Mouse (Mus musculus): ENCODE data around the gene Rnf220. TPM values are rescaled to one million over a fixed set of nuclear protein-coding genes. Genes with fewer than 3 reads are reported as not detected.

Gene Rnf220
- polyA plus RNA-seq, 1 experiment from 2014 or later, result 77.8 TPM

DNA sequence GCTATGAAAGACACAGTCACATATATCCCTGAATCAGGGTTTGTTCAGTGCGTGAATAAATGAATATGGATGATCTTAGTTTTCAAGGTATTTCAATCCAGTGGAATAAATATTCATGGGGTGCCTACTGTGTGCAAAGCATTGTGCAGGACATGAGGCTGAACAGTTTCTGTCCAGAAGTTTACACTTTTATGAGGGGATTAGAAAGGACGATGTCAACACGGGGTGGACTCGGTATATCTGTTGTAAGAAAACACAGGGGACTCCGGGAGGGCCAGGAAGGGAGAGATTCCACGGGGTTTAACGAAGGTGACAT, 135.3 kb downstream of the Rnf220 start:
- Histone ChIP-seq H3K79me2 (ENCODE audit: inconsistent target) (no peaks in the 10 kb centered on the region), H3K4me3 (ENCODE audit: inconsistent target) (no peak overlapping the region), H3K36me3 (ENCODE audit: inconsistent target) (no peaks in the 10 kb centered on the region), H3K27ac (no peak overlapping the region)
- 98% methylated on average over 6 of the region's 7 CpGs for WGBS (ENCODE audit: missing documents)

DNA sequence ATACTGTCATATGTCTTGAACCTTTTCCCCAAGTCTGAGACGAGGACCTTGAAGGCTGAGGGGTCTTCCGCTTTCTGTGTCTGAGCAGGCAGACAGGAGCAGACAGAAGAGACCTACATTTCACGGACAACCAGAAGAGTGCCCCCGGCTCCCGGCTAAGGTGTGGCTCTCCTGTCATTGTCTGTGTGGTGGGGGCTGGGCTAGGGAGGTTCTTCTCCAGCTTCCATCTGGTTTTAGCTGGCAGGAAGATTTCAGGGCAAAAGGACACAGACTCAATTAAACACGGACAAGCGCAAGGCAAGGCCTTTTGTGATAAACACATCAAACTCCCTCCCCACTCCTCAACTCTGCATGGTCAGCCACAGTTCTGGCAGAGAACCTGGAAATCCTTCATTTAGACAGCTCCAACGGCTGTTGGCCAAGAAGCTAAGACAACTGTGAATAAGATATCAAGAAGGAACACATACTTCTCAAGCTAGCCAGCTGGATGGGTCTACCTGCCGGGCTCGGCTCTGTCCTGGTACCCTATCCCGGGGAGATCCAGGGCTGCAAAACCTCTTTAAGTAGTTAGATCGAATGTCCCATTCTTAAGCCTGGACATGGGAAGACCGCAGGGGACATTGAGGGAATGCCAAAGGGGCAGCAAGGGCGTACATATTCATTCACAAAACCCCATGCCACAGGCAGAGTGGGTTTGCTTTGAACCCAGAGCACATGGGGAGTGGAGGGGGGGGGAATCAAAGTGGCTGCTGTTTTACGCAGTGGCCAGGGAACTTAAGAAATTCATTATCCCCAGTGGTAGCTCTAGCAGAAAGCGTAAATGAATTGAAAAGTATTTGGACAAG, 135.9 kb downstream of the Rnf220 start:
- H3K4me3 ChIP-seq (ENCODE audit: inconsistent target), result no peak overlapping the region
- no peak overlapping the region for H3K27ac ChIP-seq
- H3K79me2 ChIP-seq (ENCODE audit: inconsistent target), result no peaks in the 10 kb centered on the region
- 88% methylated on average over 16 of the region's 16 CpGs for WGBS (ENCODE audit: missing documents)
- no peaks in the 10 kb centered on the region for H3K36me3 ChIP-seq (ENCODE audit: inconsistent target)

GRCm38 (mm10) chr4:117359803-117360382, 137.0 kb downstream of the Rnf220 start:
- no peak overlapping the region for H3K4me3 ChIP-seq (ENCODE audit: inconsistent target)
- 42% methylated on average over 17 of the region's 17 CpGs for WGBS (ENCODE audit: missing documents)
- no peak overlapping the region for H3K27ac ChIP-seq
- no peaks in the 10 kb centered on the region for H3K36me3 ChIP-seq (ENCODE audit: inconsistent target)
- H3K79me2 ChIP-seq (ENCODE audit: inconsistent target), result no peaks in the 10 kb centered on the region

DNA sequence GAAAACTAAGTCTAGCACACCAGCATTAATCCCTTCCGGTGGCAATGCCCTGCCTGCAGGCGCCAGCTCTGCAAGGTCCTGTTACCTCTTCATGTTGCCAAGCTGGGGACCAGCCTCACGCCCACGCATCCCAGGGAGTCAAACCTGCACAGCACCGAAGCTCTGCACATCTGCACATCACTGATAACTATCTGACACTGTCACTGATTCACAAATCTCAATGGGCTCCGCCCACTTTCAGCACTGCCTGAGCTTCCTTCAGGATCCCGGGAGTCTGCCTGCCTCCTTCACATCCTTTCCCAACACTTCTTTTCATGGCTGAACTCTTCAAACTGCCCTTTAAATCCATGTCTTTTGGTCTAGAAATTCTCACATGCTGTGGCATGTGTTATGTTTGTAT, 138.9 kb downstream of the Rnf220 start:
- Histone ChIP-seq H3K79me2 (ENCODE audit: inconsistent target) (no peaks in the 10 kb centered on the region), H3K36me3 (ENCODE audit: inconsistent target) (no peaks in the 10 kb centered on the region)
- WGBS (ENCODE audit: missing documents), result 83% methylated on average over 7 of the region's 7 CpGs

DNA sequence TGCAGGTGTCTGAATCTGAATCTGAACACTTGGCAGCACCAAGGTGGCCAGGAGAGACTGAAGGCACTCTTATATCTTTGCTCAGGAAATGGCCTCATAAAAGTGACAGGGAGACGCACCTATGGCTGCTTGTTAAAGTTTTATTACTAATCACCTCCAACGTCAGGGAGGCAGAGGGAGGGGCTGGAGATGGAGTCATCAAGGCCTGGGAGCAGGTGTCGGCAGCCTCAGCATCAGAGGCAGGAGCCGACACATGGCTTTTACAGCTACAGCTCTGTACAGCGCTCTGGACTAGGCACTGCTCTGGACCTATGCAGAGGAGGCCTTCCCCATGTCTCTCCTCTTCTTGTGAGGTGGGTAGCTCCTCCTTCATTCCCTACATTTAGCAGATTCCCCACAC, 139.7 kb downstream of the Rnf220 start:
- WGBS (ENCODE audit: missing documents), result 86% methylated on average over 5 of the region's 5 CpGs
- H3K27ac ChIP-seq, result no peak overlapping the region
- no peak overlapping the region for H3K4me3 ChIP-seq (ENCODE audit: inconsistent target)
- H3K36me3 ChIP-seq (ENCODE audit: inconsistent target), result no peaks in the 10 kb centered on the region
- no peaks in the 10 kb centered on the region for H3K79me2 ChIP-seq (ENCODE audit: inconsistent target)

More for the DNA sequence above, 138.9 kb downstream of the Rnf220 start:
- Histone ChIP-seq H3K27ac (no peak overlapping the region), H3K4me3 (ENCODE audit: inconsistent target) (no peak overlapping the region)

DNA sequence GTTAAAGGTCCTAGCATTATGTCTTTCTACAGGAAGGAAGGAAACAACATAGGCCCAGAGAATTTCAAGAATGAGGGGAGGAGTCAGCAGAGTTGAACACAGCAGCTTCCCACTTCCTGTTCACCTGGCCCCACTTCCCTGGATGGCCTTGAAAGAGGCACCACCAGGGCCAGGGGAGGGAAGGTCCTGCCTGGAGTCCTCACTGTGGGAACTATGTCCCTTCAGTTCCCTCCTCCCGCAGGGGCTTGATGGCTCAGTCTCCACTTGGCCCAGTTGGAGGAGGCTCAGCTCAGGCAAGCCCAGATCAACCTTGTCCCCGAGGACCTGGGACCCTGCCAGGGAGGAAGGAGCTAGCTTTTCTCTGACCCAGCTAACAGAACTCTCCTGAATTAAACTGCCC, 140.6 kb downstream of the Rnf220 start:
- H3K4me3 ChIP-seq (ENCODE audit: inconsistent target), result no peak overlapping the region
- H3K36me3 ChIP-seq (ENCODE audit: inconsistent target), result no peaks in the 10 kb centered on the region
- H3K27ac ChIP-seq, result no peak overlapping the region
- WGBS (ENCODE audit: missing documents), result 25% methylated on average over 2 of the region's 2 CpGs
- no peaks in the 10 kb centered on the region for H3K79me2 ChIP-seq (ENCODE audit: inconsistent target)

- 89% methylated on average over 6 of the region's 6 CpGs for whole genome bisulfite sequencing (ENCODE audit: missing documents)
- Histone ChIP-seq H3K79me2 (ENCODE audit: inconsistent target) (no peaks in the 10 kb centered on the region), H3K4me3 (ENCODE audit: inconsistent target) (no peak overlapping the region), H3K36me3 (ENCODE audit: inconsistent target) (no peaks in the 10 kb centered on the region), H3K27ac (no peak overlapping the region)
Observed at GRCm38 (mm10) chr4:117354651-117355050, 142.2 kb downstream of the Rnf220 start.

DNA sequence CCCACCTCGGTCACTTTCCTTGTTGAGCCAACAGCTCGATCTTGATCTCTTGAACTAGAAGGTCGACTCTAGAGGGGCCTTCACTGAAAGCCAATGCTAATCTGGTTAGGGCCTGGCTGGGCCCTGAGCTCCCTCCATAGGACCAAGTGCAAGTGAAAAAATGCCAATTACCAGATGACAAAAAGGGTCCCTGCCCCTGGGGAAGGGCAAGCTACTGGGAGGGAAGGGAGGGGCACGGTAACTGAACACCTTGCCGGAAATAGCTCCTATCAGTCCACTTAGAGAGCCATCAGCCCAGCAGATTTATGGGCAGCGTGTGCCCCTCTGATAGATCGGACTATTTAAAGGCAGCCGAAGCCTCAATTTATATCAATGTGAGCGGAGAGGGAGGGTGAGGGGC, 143.9 kb downstream of the Rnf220 start:
- Histone ChIP-seq H3K36me3 (ENCODE audit: inconsistent target) (no peaks in the 10 kb centered on the region), H3K4me3 (ENCODE audit: inconsistent target) (no peak overlapping the region), H3K27ac (no peak overlapping the region), H3K79me2 (ENCODE audit: inconsistent target) (no peaks in the 10 kb centered on the region)
- 96% methylated on average over 9 of the region's 9 CpGs for WGBS (ENCODE audit: missing documents)

DNA sequence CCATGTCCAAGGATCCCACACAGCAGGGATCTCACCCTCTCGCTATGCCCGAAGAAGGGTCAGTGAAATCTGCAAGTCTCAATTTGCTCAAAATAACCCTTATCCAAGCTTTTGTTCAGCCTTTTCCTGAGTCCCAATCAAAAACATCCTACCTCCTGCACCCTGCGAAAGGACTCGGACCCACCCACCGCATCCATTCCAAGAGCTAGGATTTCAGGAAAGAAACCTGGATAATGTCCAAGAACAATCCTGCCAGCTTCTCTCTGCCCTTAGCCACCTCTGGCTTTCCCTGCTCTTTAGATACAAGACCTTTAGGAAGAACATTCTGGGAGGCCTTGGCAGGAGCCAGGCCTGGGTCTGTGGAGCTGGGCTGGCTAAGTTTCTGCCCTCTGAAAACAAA, 144.8 kb downstream of the Rnf220 start:
- Histone ChIP-seq H3K79me2 (ENCODE audit: inconsistent target) (no peaks in the 10 kb centered on the region), H3K27ac (no peak overlapping the region), H3K4me3 (ENCODE audit: inconsistent target) (no peak overlapping the region), H3K36me3 (ENCODE audit: inconsistent target) (no peaks in the 10 kb centered on the region)
- 97% methylated on average over 4 of the region's 5 CpGs for WGBS (ENCODE audit: missing documents)

GRCm38 (mm10) chr4:117350139-117350693, 146.6 kb downstream of the Rnf220 start:
- Histone ChIP-seq H3K79me2 (ENCODE audit: inconsistent target) (no peaks in the 10 kb centered on the region), H3K4me3 (ENCODE audit: inconsistent target) (no peak overlapping the region), H3K36me3 (ENCODE audit: inconsistent target) (no peaks in the 10 kb centered on the region), H3K27ac (no peak overlapping the region)
- WGBS (ENCODE audit: missing documents), result 95% methylated on average over 12 of the region's 12 CpGs

DNA sequence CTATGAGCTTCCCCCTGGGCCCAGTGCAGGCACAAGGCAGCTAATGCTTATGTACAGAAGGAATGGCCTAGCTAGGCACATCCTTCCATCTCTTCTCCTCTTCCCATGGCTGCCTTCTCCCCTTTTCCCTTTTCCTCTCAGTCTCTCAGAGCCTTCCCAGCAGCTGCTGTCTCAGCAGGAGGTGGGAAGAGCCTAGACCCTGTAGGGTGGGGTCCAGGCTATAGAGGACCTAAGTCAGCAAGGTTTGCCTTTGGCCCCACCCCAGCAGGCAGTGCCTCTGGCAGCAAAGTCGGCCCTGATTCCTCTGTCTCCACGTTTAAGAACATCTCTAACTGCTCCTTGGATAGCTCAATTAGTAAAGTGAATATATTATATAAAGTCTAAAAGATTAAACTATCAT, 147.5 kb downstream of the Rnf220 start:
- Histone ChIP-seq H3K36me3 (ENCODE audit: inconsistent target) (no peaks in the 10 kb centered on the region), H3K79me2 (ENCODE audit: inconsistent target) (no peaks in the 10 kb centered on the region), H3K27ac (no peak overlapping the region), H3K4me3 (ENCODE audit: inconsistent target) (no peak overlapping the region)
- 67% methylated on average over 2 of the region's 2 CpGs for WGBS (ENCODE audit: missing documents)

DNA sequence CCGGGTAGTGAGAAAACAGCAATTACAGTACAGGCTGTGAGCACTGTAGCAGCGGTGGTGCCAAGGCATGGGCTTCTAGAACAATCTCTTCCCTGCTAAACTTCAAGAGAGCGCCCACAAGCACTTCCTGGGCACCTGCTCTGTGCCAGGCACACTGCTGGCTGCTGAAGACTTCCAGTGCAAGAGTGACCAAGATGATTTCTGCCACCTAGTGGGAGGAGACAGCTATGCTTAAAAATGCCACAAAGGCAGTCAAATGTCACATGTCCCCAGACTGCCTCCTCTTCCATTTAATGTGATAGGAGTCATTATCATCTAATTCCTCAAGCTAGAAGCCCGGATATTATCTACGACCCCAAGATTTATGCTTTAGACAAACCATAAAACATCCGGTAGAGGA, 150.8 kb downstream of the Rnf220 start:
- Histone ChIP-seq H3K79me2 (ENCODE audit: inconsistent target) (no peaks in the 10 kb centered on the region), H3K36me3 (ENCODE audit: inconsistent target) (no peaks in the 10 kb centered on the region), H3K27ac (no peak overlapping the region), H3K4me3 (ENCODE audit: inconsistent target) (no peak overlapping the region)
- WGBS (ENCODE audit: missing documents), result 66% methylated on average over 6 of the region's 6 CpGs

GRCm38 (mm10) chr4:117343385-117343784, 153.5 kb downstream of the Rnf220 start:
- H3K79me2 ChIP-seq (ENCODE audit: inconsistent target), result no peaks in the 10 kb centered on the region
- no peak overlapping the region for H3K4me3 ChIP-seq (ENCODE audit: inconsistent target)
- WGBS (ENCODE audit: missing documents), result 91% methylated on average over 8 of the region's 8 CpGs
- no peaks in the 10 kb centered on the region for H3K36me3 ChIP-seq (ENCODE audit: inconsistent target)
- no peak overlapping the region for H3K27ac ChIP-seq

GRCm38 (mm10) chr4:117342751-117343150, 154.1 kb downstream of the Rnf220 start:
- Histone ChIP-seq H3K4me3 (ENCODE audit: inconsistent target) (no peak overlapping the region), H3K36me3 (ENCODE audit: inconsistent target) (no peaks in the 10 kb centered on the region), H3K79me2 (ENCODE audit: inconsistent target) (no peaks in the 10 kb centered on the region), H3K27ac (no peak overlapping the region)
- WGBS (ENCODE audit: missing documents), result 92% methylated on average over 12 of the region's 12 CpGs

- 46% methylated on average over 5 of the region's 5 CpGs for WGBS (ENCODE audit: missing documents)
- no peaks in the 10 kb centered on the region for H3K79me2 ChIP-seq (ENCODE audit: inconsistent target)
- no peak overlapping the region for H3K27ac ChIP-seq
- no peaks in the 10 kb centered on the region for H3K36me3 ChIP-seq (ENCODE audit: inconsistent target)
- no peak overlapping the region for H3K4me3 ChIP-seq (ENCODE audit: inconsistent target)
Observed at GRCm38 (mm10) chr4:117341282-117341681, 155.6 kb downstream of the Rnf220 start.

Data from macrophage (primary cell).